Mouse (Mus musculus) intestine, postnatal 0 days (tissue): ENCODE results near the gene Nfasc. TPM values are rescaled to one million over a fixed set of nuclear protein-coding genes. Genes with fewer than 3 reads are reported as not detected.

Source experiments
- ATAC-seq: fragments of 200-750 bp; cut with Nextera tagmentation; 2 replicates; pipeline ENCODE4 v1.8.0; 2017; ENCODE audit warnings: mild to moderate bottlenecking, moderate TSS enrichment, moderate library complexity
- H3K27ac ChIP-seq: fragments of 300-500 bp; sonication (generic); 2 replicates; pipeline ENCODE4 v1.5.1; 2014; ENCODE audit warnings: mild to moderate bottlenecking, low read depth, low read length, moderate library complexity
- H3K27me3 ChIP-seq: fragments of 300-500 bp; sonication (generic); replicated peaks from 2 replicates; pipeline ENCODE4 v1.6.1; 2014; ENCODE audit warnings: low read length, mixed read lengths; ENCODE audit not compliant: control insufficient read depth, insufficient read depth
- H3K36me3 ChIP-seq: fragments of 300-500 bp; sonication (generic); 2 replicates; pipeline ENCODE4 v1.6.1; 2014; ENCODE audit warnings: mild to moderate bottlenecking, moderate library complexity; ENCODE audit not compliant: control insufficient read depth, insufficient read depth
- H3K4me1 ChIP-seq: fragments of 300-500 bp; sonication (generic); replicated peaks from 2 replicates; pipeline ENCODE4 v1.6.1; 2014; ENCODE audit warnings: antibody characterized with exemption, low read length, mixed read lengths; ENCODE audit not compliant: control insufficient read depth, insufficient read depth
- H3K4me2 ChIP-seq: fragments of 300-500 bp; sonication (generic); replicated peaks from 2 replicates; pipeline ENCODE4 v1.6.1; 2014; ENCODE audit warnings: low read depth, mild to moderate bottlenecking, moderate library complexity
- H3K4me3 ChIP-seq: fragments of 300-500 bp; sonication (generic); 2 replicates; pipeline ENCODE4 v1.5.1; 2014; ENCODE audit warnings: low read depth, low read length
- H3K9ac ChIP-seq: fragments of 300-500 bp; sonication (generic); 2 replicates; pipeline ENCODE4 v1.6.1; 2014; ENCODE audit warnings: mild to moderate bottlenecking, low read depth, low read length
- H3K9me3 ChIP-seq: fragments of 300-500 bp; sonication (generic); 2 replicates; pipeline ENCODE4 v1.6.1; 2016; ENCODE audit warnings: mixed run types; ENCODE audit not compliant: control insufficient read depth
- CTCF ChIP-seq: sonication (generic); IDR thresholded peaks from 2 replicates; pipeline ENCODE4 v1.5.1; 2016; ENCODE audit warnings: low read depth, mild to moderate bottlenecking, control low read depth, antibody characterized with exemption, moderate library complexity
- WGBS: fragments of 180-500 bp; shearing (Covaris S2); extraction: QIAGEN DNeasy Blood & Tissue Kit; methylation state at CpG from one replicate; pipeline ENCODE4 v1.1.7; 2014; 5-methylcytosine and 5-hydroxymethylcytosine counted together
- polyA plus RNA-seq: library from polyadenylated mRNA; unstranded; fragments of >200 nt; fragmentation: Nextera tagmentation; extraction: Ambion mirVana; gene quantifications from 2 replicates; pipeline ENCODE4 v1.2.1, GENCODE M21; 2015

Nfasc gene
- polyA plus RNA-seq, 1 experiment from 2014 or later, result 0.83 TPM

GRCm38 (mm10) chr1:132659604-132660003 is 82.0 kb downstream of the Nfasc start:
- no peak for TF ChIP-seq CTCF
- H3K4me1 ChIP-seq, result no peaks in the 10 kb centered on the region
- no peaks in the 10 kb centered on the region for H3K9me3 ChIP-seq
- no peak overlapping the region for H3K4me2 ChIP-seq
- H3K9ac ChIP-seq, result no peak overlapping the region
- no peaks in the 10 kb centered on the region for H3K36me3 ChIP-seq
- WGBS, result 38% methylated on average over 3 of the region's 3 CpGs
- no peak for ATAC-seq
- H3K27ac ChIP-seq, result no peak overlapping the region
- no peak overlapping the region for H3K4me3 ChIP-seq
- no peaks in the 10 kb centered on the region for H3K27me3 ChIP-seq

DNA sequence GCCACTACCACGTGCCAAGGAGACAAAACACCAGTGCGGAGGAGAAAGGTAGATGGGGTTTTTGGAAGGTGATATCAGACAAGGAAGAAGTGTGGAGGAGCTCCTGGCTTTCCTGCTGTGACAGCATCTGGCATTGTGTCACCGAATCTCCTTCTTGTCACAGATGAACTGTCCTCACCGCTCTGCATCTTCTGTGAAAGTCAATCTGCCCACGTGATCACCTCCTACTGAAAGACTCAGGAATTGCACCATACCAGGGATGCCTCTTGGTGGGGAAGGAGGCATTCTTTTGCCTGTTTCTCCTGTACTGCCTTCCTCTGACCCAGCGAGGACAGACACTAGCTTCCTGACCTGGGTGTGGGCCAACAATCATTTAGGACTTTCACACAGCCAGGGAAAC is 86.0 kb downstream of the Nfasc start:
- WGBS, result 60% methylated on average over 6 of the region's 6 CpGs
- Histone ChIP-seq H3K36me3 (no peaks in the 10 kb centered on the region), H3K9ac (no peak overlapping the region), H3K27me3 (no peaks in the 10 kb centered on the region), H3K27ac (no peak overlapping the region), H3K4me3 (no peak overlapping the region), H3K4me2 (no peak overlapping the region), H3K4me1 (no peaks in the 10 kb centered on the region), H3K9me3 (no peaks in the 10 kb centered on the region)
- no peak for TF ChIP-seq CTCF
- ATAC-seq, result no peak

GRCm38 (mm10) chr1:132654769-132655168 is 86.8 kb downstream of the Nfasc start:
- TF ChIP-seq CTCF, result no peak
- 68% methylated on average over 9 of the region's 9 CpGs for WGBS
- Histone ChIP-seq H3K9ac (no peak overlapping the region), H3K4me1 (no peaks in the 10 kb centered on the region), H3K36me3 (no peaks in the 10 kb centered on the region), H3K27me3 (no peaks in the 10 kb centered on the region), H3K27ac (no peak overlapping the region), H3K4me3 (no peak overlapping the region), H3K4me2 (no peak overlapping the region), H3K9me3 (no peaks in the 10 kb centered on the region)
- no peak for ATAC-seq

- Histone ChIP-seq H3K4me1 (no peaks in the 10 kb centered on the region), H3K9ac (no peak overlapping the region), H3K4me2 (no peak overlapping the region), H3K27ac (no peak overlapping the region), H3K27me3 (no peaks in the 10 kb centered on the region), H3K9me3 (no peaks in the 10 kb centered on the region), H3K4me3 (no peak overlapping the region), H3K36me3 (no peaks in the 10 kb centered on the region)
- WGBS, result 78% methylated on average over 12 of the region's 12 CpGs
- no peak for ATAC-seq
- TF ChIP-seq CTCF, result no peak
Observed at GRCm38 (mm10) chr1:132653841-132654457, 87.6 kb downstream of the Nfasc start.

DNA sequence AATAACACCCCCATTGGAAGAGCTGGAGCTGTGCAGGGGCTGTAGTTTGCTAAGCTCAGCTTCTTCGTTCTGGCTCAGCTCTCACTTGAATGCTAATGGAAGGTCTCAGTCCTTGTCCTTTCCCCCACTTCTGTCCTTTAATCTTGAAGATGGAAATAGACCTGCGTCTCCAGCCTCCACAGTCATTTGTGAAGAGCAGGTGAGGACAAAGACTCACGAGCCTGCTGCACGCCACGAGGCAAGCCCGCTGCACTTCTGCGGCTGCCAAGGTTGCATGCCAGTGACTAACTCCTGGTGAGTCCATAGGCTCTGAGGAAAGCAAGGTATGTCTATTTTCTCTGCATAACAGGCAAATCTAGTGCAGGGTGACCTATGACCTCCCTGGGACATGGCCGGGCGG is 88.4 kb downstream of the Nfasc start:
- Histone ChIP-seq H3K4me2 (no peak overlapping the region), H3K4me1 (no peaks in the 10 kb centered on the region), H3K9me3 (no peaks in the 10 kb centered on the region), H3K27ac (no peak overlapping the region), H3K9ac (no peak overlapping the region), H3K4me3 (no peak overlapping the region), H3K36me3 (no peaks in the 10 kb centered on the region), H3K27me3 (no peaks in the 10 kb centered on the region)
- TF ChIP-seq CTCF, result no peak
- 59% methylated on average over 9 of the region's 9 CpGs for WGBS
- no peak for ATAC-seq

- ATAC-seq, result no peak
- TF ChIP-seq CTCF, result no peak
- Histone ChIP-seq H3K4me1 (no peaks in the 10 kb centered on the region), H3K9ac (no peak overlapping the region), H3K9me3 (no peaks in the 10 kb centered on the region), H3K27ac (no peak overlapping the region), H3K27me3 (no peaks in the 10 kb centered on the region), H3K4me3 (no peak overlapping the region), H3K36me3 (no peaks in the 10 kb centered on the region), H3K4me2 (no peak overlapping the region)
- 83% methylated on average over 9 of the region's 9 CpGs for WGBS
Observed at GRCm38 (mm10) chr1:132650680-132651079, 90.9 kb downstream of the Nfasc start.

DNA sequence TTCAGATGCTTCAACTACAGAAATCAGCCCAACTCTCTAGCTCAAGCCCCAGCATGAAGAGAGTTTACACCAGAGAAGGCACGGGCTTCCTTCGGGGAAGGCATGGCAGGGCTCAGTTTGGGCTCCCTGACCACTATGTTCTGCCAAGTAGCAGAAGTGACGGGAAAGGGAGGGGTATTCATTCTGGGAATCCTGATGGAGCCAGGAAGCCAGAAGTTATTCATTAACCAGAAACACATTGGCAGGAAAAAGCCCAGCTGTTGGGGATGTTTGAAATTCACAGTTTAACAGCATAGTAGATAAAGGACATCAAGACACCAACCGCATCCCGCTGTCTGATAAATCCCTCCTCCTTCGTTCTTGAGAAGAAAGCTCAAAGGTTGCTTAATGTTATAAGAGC is 93.6 kb downstream of the Nfasc start:
- Histone ChIP-seq H3K36me3 (no peaks in the 10 kb centered on the region), H3K27ac (no peak overlapping the region), H3K4me3 (no peak overlapping the region), H3K4me2 (no peak overlapping the region), H3K9me3 (no peaks in the 10 kb centered on the region), H3K27me3 (no peaks in the 10 kb centered on the region), H3K4me1 (no peaks in the 10 kb centered on the region), H3K9ac (no peak overlapping the region)
- 26% methylated on average over 6 of the region's 6 CpGs for WGBS
- ATAC-seq, result no peak
- no peak for TF ChIP-seq CTCF
